Mouse (Mus musculus) thymus, adult 2 months (tissue): ENCODE results near the gene Adgrl3.

Experiments
- CTCF ChIP-seq: fragments of 200-500 bp; IDR thresholded peaks from 2 replicates; pipeline ENCODE4 v1.5.1; 2012; ENCODE audit warnings: mild to moderate bottlenecking, control low read depth, low read length, moderate library complexity, borderline replicate concordance; ENCODE audit not compliant: control insufficient read depth, poor library complexity, insufficient read depth; ENCODE audit errors: extremely low read depth
- POLR2A ChIP-seq: fragments of 200-500 bp; IDR thresholded peaks from 2 replicates; pipeline ENCODE4 v1.6.1; 2012; ENCODE audit warnings: mild to moderate bottlenecking, low read length, control low read depth, moderate library complexity; ENCODE audit not compliant: control insufficient read depth, poor library complexity, insufficient read depth; ENCODE audit errors: extremely low read depth

DNA sequence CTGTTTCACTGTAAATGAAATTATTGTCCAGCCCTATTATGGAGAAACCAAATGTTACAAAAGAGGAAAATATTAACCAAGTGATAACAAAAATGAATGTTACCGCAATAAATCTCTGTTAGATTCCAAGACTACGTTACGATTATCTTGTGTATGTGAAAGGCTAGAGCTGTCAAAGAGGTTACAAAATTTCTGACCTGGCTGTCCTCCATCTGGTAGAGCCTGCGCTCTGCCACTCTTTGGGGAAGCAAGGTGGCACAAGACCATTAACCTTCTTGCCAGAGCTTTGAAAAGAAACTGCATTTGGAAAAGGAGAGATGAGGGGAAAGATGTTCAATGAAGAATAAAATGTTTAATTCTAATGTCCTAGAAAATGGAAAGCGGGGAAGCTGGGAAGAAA is 562.9 kb downstream of the Adgrl3 start:
- TF ChIP-seq CTCF (no peak), POLR2A (no peak)
